Mouse (Mus musculus): Measurements from ENCODE around the gene Bbc3.
"Not testable (repeated sequence)": the region's sequence is repeated elsewhere in the genome, so short reads cannot be mapped to it uniquely, and the experiment has no call there.

Gene Bbc3

DNA sequence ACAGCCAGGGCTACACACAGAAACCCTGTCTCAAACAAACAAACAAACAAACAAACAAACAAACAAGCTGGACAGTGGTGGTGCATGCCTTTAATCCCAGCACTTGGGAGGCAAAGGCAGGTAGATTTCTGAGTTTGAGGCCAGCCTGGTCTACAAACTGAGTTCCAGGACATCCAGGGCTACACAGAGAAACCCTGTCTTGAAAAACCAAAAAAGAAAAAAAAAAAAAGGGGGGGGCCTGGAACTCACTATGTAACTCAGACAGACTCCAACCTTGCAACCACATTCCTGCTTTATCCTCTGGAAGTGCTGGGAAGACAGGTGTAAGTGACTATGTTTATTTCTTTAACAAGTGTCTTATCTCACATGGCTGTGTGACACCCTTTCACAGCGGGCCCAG lies at the start of gene Bbc3:
Gene Bbc3, plus strand, starts transcription at position 301 of the 400 bp plus-strand sequence.
- DNase-seq (ENCODE audit: low spot score), result not testable (repeated sequence)

DNA sequence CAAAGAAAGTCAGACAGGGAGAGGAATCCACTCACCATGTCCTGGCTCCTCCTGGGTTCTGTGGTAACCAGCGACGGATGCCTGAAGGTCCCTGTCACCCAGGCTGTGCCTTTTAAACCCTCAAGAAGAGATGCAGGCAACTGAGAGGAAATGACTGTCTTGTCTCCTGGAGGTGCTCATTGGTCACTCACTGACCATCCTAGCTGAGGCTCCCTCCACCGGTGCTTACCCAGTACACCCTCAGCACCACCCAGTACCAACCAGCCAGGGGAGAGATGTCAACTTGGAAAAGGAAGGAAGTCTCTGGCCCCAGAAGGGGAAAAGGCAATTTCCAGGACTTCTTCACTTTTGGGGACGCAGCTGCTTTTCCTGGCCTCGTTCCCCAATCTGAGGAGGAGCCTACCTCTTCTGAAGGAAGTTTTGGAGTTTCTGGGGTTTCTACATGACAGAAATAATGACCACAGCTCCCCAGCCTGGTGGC lies 49.0 kb upstream of the Bbc3 start, which contains the start of gene C5ar1:
Gene C5ar1, minus strand, starts transcription at position 431 of the 481 bp plus-strand sequence.
- DNase-seq (ENCODE audit: low spot score), result no peak

DNA sequence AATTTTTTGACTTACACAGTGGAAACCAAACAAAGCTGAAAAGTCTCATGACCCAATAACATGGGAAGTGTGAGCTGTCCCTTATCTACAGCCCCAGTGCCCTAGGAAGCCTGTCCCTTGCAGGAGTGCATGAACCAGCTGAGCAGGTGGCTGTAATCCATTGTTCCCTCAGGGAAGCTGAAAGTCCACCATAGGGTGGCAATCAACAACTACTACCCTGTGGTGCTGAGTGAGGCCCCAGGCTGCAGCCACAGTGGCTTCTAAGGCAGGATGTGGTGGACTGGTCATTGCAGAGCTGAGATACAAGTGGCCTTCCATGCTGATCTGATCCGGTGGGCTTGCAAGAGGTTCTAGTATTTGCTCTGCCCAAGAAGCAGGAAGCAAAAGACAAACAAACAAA lies 47.1 kb upstream of the Bbc3 start:
- no peak for DNase-seq (ENCODE audit: low spot score)

DNA sequence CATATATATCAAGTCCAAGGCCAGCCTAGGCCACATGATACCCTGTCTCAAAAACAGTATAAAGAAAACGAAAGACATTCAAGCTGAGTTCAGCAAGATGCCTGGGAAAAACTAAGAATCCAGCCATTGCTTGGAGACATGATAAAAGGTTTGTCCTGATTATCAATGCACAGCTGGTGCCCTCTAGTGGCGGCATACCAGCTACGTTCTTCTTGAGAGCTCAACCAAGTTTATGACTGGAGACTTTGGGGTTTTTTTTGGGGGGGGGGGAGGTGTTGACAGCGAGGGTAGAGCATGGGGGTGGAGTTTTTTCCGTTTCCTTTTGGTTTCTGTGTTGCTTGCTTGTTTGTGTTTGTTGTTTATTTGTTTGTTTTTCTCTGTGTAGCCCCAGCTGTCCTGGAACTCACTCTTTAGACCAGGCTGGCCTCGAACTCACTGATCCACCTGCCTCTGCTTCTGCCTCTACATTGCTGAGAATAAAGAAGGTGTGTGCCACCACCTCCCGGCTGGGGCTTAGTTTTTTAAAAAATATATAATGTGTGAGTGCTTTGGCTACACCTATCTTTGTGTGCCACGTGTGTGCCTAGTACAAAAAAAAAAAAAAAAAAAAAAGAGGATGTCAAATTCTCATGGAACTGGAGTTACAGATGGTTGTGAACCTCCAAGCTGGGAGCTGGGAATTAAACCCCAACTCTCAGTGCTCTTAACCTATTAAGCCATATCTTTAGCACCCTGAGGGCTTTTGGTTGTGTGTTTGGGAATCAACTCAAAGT lies 45.0 kb upstream of the Bbc3 start:
- peak; percentile 85 for DNase-seq (ENCODE audit: low spot score)

DNA sequence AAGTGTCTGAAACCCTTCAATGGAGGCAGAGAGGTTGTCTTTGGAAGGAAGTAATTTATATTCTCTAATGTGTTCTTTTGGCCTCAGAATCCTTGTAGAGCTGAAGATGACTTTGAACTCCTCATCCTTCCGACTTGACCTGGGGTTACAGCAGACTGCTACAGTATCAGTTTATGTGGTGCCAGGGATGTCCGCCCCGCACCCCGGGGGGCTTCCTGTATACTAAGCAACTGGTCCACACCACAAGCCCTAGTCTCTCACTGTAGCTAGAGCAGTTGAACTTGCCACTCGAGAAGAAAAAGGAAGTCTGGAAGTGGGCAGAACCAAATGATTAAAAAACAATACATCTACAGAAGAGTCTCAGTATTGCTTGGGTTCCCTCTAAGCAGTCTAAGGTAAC lies 44.4 kb upstream of the Bbc3 start:
- no peak for DNase-seq (ENCODE audit: low spot score)

DNA sequence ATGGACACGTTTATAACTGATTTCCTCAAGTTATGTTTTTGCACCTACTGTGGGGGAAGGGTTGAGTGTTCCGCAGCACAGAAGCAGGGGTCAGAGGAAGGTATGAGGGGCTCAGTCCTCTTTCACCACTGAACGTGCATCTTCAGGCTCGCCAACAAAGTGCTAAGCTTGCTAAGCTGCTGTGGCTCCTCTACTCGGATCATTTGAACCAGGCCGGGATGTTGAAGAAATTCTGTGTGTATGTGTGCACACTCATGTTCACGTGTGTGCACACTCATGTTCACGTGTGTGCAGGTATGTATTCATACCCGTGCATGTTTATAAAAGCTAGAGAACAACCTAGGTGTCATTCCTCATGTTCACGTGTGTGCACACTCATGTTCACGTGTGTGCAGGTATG lies 42.3 kb upstream of the Bbc3 start:
- no peak for DNase-seq (ENCODE audit: low spot score)

DNA sequence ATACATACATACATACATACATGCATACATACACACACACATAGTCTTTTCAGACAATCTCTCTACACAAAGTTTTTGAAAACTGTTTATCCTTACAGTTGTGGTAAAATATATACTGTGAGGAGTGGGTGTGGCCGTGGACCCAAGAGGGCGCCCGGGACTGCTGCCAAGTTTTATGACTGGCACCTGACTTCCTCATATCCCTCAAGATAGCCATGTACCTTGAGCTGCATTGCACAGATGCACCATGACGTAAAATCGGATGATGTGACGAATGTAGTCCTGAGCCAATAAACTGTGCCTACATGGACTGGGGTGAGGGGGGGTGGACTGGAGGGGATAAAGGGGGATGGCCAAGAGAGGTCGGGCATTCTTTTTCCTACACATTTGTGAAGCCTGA lies 41.6 kb upstream of the Bbc3 start:
- DNase-seq (ENCODE audit: low spot score), result not testable (repeated sequence)

DNA sequence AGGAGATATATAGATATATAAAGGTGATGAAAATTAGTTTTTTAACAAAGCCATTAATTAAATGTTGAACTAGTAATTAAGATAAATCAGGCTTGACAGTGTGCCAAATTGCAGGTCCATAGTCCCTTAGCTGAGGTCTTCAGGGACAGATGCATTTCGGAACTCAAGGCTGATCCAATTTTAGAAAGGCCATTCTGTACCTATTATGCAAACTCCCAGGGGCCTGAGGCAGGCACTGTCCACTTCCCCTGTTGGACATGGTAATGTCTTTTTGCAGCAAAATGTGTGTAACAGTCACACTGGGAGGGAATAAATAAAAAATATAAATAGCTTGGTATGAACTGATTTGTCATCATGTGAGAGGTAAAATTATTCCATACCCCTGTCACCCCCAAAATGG lies 37.1 kb upstream of the Bbc3 start:
- DNase-seq (ENCODE audit: low spot score), result no peak

DNA sequence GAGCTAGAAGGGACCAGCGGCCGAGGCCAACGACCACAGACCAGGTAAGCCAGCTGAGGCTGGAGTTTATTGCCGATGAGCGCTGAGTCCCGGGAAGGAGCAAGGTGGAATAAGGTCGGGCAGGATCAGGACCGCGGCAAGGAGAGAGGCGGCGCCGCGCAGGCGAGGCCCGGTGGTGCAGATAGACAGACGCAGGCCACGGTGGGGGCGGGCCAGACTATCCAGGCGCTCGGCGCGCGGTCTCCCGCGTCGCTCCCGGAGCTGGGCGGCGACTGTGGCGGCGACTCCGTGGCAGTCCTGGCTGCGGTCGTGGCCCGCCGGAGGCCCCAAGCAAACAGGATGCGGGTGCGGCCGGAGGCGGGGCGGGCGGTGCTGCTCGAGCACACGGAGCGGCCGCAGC lies 35.5 kb upstream of the Bbc3 start:
- peak; percentile 65 for DNase-seq (ENCODE audit: low spot score)

DNA sequence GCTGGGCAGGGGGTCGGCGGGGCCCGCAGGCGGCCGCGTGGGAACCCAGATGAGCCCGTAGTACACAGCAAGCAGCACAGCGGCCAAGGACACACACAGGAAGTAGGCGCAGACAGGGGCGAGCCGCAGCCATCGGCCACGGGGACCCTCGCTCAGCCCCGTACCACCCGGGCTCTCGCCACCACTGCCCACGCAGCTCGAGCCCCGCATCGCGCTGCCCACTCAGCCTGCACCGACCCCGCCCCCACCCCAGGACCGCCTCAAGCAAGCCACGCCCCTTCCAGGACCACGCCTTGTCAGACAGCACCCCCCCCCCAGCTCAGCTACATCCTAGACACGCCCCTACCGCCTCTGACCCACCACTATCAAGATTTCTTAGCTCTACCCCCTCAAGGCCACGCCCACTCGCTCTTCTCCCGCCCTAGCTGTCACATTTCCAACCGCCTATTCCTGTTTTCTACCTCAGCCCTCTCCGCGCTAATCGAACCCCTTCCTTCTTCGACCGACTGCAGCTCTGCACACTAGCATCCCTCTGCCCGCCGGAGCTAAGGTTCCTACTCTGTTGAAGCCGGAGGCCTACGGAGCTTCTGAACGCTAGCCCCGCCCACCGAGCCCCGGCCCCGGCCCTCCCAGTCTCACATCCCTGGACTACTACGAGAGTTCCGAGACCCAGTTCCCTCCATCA lies 35.0 kb upstream of the Bbc3 start, which contains the start of gene Inafm1:
Gene Inafm1, minus strand, starts transcription at position 537 of the 685 bp plus-strand sequence.
- DNase-seq (ENCODE audit: low spot score), result peak; percentile 89

DNA sequence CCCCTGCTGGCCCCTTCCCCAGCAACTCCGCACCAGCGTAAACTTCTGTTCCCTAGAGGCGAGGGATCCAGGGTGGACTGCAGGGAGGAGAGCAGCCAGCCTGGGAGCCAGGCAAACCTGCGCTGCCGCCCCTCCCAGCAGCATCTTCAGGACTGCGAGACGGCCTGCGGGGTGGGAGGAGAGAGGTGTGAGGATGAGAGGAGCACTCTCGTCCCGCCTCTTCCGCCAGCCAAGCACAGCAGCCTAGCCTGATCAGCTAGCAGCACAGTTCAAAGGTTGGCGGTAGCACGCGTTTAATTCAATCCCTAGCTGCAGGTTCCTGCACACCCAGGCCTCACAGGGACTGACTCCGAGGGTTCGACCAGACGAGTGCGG lies 34.4 kb upstream of the Bbc3 start:
- no peak for DNase-seq (ENCODE audit: low spot score)

DNA sequence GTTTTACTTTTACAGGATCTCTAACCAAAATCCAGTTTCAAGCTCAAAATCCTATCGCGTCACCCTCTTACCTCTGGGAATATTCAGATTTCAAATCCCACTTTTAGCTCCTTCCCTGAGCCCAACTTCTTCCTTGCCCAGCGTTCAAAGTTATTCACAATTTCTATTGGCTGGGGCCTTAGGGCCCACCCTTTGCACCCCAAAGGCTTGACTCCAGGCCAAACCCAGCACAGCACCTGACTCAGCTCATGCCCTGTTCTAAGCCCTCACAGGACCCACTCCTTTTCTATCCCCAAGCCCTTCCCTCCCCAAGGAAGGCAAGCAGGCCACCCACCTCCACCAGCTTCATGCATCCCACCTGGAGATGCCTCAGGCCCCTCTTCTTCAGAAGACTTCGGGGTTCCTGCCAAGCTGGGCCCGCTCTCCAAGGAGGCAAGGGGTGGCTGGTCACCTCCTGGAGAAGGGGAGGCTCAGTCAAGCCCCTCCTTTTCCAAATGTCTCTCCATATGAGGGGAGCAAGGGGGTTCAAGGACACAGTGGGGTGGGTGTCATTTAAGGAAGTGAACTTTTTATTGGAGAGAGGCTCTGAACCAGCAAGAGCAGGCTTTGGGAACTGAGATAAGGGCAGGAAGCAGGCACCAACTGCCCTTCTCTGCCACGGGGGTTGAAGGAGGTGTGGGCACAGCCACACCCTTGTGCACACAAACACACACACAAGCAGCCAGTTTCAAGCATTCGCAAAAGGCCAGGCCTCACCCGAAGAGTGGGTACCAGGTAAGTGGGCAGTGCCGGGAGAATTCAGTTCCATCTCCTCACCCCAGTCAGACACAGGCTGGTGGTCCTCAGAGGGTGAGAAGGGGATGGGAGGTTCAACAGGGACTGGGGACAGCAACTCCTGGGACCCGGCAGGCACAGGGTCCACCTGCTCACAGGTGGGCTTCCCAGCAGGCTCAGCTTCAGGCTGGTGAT lies 33.0 kb upstream of the Bbc3 start:
- no peak for DNase-seq (ENCODE audit: low spot score)

DNA sequence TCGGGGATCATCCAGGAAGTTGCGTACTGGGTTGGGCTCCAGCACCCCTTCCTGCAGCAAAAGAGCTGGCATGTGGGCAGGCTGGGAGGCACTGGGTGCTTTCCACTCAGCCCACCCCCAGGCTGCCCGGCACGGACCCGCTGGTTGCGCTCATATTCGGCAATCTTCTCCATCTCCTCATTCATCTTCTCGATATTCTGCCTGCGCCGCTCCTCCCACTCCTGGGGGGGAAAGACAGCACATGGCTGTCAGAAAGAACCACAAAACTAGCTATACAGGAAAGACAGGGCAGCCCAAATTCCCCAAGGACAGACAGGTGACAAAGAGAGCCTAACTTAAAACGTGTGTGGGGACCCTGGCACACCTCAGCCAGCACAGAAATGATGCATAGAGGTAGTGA lies 27.5 kb upstream of the Bbc3 start:
- no peak for DNase-seq (ENCODE audit: low spot score)

DNA sequence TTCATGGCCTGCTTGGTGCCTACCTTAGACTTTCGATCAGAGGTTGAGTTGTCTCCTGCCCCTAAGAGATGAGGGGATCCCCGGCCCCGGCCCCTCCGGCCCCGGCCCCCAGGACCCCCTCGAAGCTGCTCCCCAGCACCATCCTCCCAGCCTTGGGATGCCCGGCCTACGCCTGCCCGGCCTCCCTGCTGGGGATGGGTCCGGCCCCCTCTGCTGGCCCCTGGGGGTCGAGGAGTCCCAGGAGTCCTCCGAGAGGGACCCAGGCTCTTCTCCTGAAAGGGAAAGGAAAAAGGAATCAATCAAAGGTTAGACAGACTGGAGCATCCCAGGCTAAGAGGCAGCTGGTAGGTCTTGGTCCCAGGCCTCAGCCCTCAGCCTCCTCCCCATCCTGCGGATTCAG lies 25.9 kb upstream of the Bbc3 start:
- DNase-seq (ENCODE audit: low spot score), result no peak

DNA sequence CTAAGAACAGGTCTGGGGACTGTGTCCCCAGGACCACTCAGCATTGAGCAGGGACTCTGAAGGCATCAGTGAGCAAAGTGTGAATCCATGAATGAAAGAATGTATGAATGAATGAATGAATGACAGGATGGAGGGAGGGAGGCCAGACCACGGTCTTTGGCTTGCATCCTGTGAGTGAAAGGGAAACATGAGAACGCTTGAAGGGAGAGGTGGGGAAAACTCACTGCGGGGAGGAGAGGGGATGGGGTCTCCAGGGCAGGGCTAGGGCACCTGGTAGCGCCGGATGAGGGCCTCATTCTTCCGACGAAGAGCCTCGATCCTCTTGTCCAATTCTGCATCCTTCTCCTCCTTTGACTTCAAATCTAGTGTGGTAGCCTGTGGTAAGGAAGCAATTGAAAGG lies 24.2 kb upstream of the Bbc3 start:
- DNase-seq (ENCODE audit: low spot score), result no peak

DNA sequence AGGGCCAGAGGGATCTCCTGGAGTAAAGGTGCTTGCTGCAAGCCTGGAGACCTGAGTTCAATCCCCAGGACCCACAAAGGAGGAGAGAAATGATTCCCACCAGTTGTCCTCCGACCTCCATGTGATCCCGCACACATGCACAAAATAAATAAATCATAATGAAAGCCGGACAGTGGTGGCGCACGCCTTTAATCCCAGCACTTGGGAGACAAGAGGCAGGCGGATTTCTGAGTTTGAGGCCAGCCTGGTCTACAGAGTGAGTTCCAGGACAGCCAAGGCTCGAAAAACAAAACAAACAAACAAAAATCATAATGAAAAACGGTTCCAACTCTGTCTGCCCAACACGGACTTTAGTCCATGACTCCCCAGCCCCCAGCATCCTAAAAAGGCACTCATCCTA lies 23.3 kb upstream of the Bbc3 start:
- no peak for DNase-seq (ENCODE audit: low spot score)

DNA sequence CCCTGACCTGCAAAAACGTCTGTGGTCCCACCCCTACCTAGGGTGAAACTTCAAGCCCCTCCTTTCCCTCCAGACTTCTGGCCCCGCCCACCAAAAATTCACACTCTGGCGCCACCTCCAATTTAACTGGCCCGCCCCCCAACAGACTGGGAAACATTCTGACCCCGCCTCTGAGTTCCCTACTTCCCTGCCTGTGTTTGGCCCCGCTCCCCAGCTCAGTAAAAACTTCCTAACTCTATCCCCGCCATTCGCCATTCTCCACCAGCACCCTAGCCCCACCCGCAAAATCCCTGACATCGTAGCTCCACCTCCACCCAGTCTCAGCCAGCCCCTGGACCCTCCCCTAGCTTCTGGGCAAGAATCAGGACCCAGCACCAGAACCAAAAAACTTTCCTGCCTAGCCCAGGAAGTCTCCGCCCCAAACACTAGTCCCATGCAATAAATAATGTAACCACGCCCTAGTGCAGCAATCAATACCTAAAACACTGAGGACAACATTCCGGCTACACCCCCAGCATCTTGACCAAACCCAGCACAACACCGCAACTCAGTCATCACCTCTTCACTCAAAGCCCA lies 22.7 kb upstream of the Bbc3 start:
- no peak for DNase-seq (ENCODE audit: low spot score)

DNA sequence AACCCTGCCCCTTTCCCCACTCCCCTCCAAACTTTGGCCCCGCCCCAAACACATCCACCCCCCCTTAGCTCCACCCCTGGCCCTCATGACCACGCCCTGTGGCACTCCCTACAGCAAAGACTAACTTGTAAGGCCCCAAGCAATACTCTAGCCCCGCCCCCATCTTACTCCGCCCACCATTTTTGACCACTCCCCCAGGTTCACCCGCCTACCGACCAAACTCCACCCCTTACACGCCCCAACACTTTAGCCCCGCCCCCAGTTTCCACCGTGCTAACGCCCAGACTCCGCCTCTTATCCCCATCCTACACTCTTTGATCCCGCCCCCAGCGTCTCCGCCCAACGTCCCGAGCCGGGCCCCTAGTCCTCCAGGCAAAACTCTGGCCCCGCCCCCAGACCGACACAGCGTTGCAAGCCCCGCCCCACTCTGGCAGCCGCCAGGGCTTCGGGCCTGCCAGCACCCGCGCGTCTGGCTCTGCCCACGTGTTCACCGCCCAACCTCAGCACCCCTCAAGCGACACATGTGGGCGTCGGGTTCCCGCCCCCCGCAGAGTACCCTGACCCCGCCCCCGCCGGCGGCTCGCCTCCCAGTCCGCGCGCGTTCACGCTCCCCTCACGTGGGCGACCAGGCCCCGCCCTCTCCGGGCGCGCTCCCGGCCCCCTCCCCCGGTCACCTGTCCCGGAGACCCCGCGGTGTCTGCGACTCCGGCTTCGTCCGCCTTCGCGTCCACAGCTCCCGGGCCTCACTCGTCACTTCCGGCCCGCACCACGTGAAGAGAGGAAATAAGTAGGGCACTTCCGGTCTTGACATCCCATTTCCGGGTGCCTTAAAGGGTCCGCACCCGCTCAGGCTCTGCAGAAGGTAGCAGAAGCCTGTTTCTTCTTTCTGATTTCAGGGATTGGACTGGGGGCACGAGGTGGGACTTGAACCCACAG lies 21.9 kb upstream of the Bbc3 start, which contains the start of gene Ccdc9:
Gene Ccdc9, minus strand, starts transcription at position 770 of the 936 bp plus-strand sequence.
- DNase-seq (ENCODE audit: low spot score), result peak; percentile 99

DNA sequence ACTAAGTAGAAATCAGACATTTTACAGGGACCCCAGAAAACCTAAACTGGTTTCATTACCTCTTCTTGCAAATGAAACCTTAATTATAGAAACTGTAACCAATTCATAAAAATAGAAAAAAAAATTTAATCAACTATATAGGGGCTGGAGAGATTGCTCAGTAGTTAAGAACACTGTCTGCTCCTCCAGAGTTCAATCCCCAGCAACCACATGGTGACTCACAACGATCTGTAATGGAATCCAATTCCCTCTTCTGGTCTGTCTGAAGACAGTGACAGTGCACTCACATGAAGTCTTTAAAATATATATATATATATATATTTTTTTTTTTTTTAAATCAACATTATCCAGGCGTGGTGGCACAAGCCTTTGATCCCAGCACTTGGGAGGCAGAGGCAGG lies 21.2 kb upstream of the Bbc3 start:
- DNase-seq (ENCODE audit: low spot score), result no peak

DNA sequence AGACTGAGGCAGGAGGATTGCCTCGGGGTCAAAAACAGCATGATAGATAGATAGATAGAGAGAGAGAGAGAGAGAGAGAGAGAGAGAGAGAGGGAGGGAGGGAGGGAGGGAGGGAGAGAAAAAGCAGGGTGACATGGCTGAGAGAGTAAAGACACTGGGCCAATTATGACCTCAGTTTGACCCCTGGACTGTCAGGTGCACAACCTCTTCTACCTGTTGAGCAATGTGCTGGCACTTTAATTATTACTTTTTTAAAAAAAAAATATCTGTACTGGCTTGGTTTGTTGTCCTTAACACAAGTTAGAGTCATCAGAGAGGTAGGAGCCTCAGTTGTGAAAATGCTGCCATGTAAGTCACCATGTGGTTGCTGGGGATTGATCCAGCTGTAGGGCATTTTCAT lies 20.4 kb upstream of the Bbc3 start:
- no peak for DNase-seq (ENCODE audit: low spot score)

DNA sequence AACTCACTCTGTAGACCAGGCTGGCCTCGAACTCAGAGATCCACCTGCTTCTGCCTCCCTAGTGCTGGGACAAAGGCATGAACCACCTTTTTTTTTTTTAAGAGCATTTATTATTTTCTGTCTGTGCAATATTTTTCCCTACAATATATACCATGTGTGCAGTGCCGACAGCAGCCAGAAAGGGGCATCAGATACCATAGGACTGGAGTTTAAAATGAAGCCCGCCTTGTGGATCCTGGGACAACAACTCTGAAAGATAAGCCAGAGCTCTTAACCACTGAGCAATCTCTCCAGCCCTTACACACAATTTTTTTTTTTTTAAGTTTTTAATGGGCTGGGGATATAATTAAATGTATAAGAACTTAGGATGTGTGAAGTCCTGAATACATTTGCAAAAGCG lies 13.8 kb upstream of the Bbc3 start:
- DNase-seq (ENCODE audit: low spot score), result peak; percentile 48

All from adipocyte (in vitro differentiated cells).